Mouse (Mus musculus): Measurements from ENCODE around the gene Oxt. TPM values are rescaled to one million over a fixed set of nuclear protein-coding genes. Genes with fewer than 3 reads are reported as not detected.
"Not testable (repeated sequence)": the region's sequence is repeated elsewhere in the genome, so short reads cannot be mapped to it uniquely, and the experiment has no call there.

Oxt gene
- polyA plus RNA-seq, 1 experiment from 2014 or later: not detected

GRCm38 (mm10) chr2:130557462-130557861, 18.5 kb upstream of the Oxt start:
- no peaks in the 10 kb centered on the region for H3K9me3 ChIP-seq
- H3K27me3 ChIP-seq (replicated peaks): no peaks in the 10 kb centered on the region
- no peak overlapping the region for H3K4me3 ChIP-seq
- WGBS: 95% methylated on average over 2 of the region's 2 CpGs
- H3K4me1 ChIP-seq: peaks cover under 1% of the 10 kb centered on the region; the same call in 1 of the 2 replicates
- no peak overlapping the region for H3K4me2 ChIP-seq
- no peak overlapping the region for H3K9ac ChIP-seq
- ATAC-seq (ENCODE audit: extremely low read depth, insufficient number of reproducible peaks, low FRiP score, low TSS enrichment): no peak
- no peak overlapping the region for H3K27ac ChIP-seq (replicated peaks)
- H3K36me3 ChIP-seq: peaks cover 68% of the 10 kb centered on the region

GRCm38 (mm10) chr2:130558015-130558414, 18.0 kb upstream of the Oxt start:
- 64% methylated on average over 2 of the region's 2 CpGs for WGBS
- Histone ChIP-seq H3K36me3 (peaks cover 63% of the 10 kb centered on the region), H3K9ac (no peak overlapping the region), H3K9me3 (no peaks in the 10 kb centered on the region), H3K4me2 (no peak overlapping the region), H3K4me1 (peaks cover 6% of the 10 kb centered on the region), H3K4me3 (no peak overlapping the region), H3K27ac (replicated peaks) (no peak overlapping the region), H3K27me3 (replicated peaks) (no peaks in the 10 kb centered on the region)
- no peak for ATAC-seq (ENCODE audit: extremely low read depth, insufficient number of reproducible peaks, low FRiP score, low TSS enrichment)

GRCm38 (mm10) chr2:130563212-130564055, 12.5 kb upstream of the Oxt start, which contains the start of gene Mrps26:
Mrps26 (plus strand) TSS chr2:130563742.
- peak within 1 kb of the TSS; percentile 84 for H3K4me3 ChIP-seq
- peak within 1 kb of the TSS; percentile 95 for H3K9ac ChIP-seq
- peak; percentile 94 for ATAC-seq (ENCODE audit: extremely low read depth, insufficient number of reproducible peaks, low FRiP score, low TSS enrichment)
- no peaks in the 10 kb centered on the region for H3K27me3 ChIP-seq (replicated peaks)
- peaks cover 17% of the 10 kb centered on the region for H3K4me1 ChIP-seq
- peak within 1 kb of the TSS; percentile 83 for H3K27ac ChIP-seq (replicated peaks)
- peaks cover 34% of the 10 kb centered on the region for H3K36me3 ChIP-seq
- under 1% methylated on average over 61 of the region's 61 CpGs for WGBS
- no peaks in the 10 kb centered on the region for H3K9me3 ChIP-seq
- peak within 1 kb of the TSS; percentile 81 for H3K4me2 ChIP-seq

GRCm38 (mm10) chr2:130564063-130564462, 11.9 kb upstream of the Oxt start:
- peak overlapping the region; percentile 95 for H3K9ac ChIP-seq
- H3K36me3 ChIP-seq: peaks cover 31% of the 10 kb centered on the region
- H3K4me1 ChIP-seq: peaks cover 17% of the 10 kb centered on the region
- no peaks in the 10 kb centered on the region for H3K9me3 ChIP-seq
- WGBS: 0% methylated on average over 23 of the region's 23 CpGs
- H3K27me3 ChIP-seq (replicated peaks): no peaks in the 10 kb centered on the region
- H3K4me3 ChIP-seq: peak overlapping the region; percentile 84
- peak overlapping the region; percentile 68 for H3K27ac ChIP-seq (replicated peaks)
- H3K4me2 ChIP-seq: peak overlapping the region; percentile 81
- ATAC-seq (ENCODE audit: extremely low read depth, insufficient number of reproducible peaks, low FRiP score, low TSS enrichment): no peak

GRCm38 (mm10) chr2:130564983-130565382, 11.0 kb upstream of the Oxt start:
- H3K9me3 ChIP-seq: no peaks in the 10 kb centered on the region
- peaks cover 17% of the 10 kb centered on the region for H3K4me1 ChIP-seq
- peak overlapping the region; percentile 84 for H3K4me3 ChIP-seq
- H3K27ac ChIP-seq (replicated peaks): no peak overlapping the region
- no peaks in the 10 kb centered on the region for H3K27me3 ChIP-seq (replicated peaks)
- peak overlapping the region; percentile 81 for H3K4me2 ChIP-seq
- peak overlapping the region; percentile 95 for H3K9ac ChIP-seq
- ATAC-seq (ENCODE audit: extremely low read depth, insufficient number of reproducible peaks, low FRiP score, low TSS enrichment): no peak
- H3K36me3 ChIP-seq: peaks cover 26% of the 10 kb centered on the region
- 88% methylated on average over 8 of the region's 8 CpGs for WGBS

- Histone ChIP-seq H3K27me3 (replicated peaks) (peaks cover 8% of the 10 kb centered on the region), H3K27ac (replicated peaks) (no peak overlapping the region), H3K9me3 (no peaks in the 10 kb centered on the region), H3K4me3 (no peak overlapping the region), H3K4me2 (no peak overlapping the region), H3K9ac (no peak overlapping the region), H3K36me3 (peaks cover 24% of the 10 kb centered on the region), H3K4me1 (peaks cover 9% of the 10 kb centered on the region)
- ATAC-seq (ENCODE audit: extremely low read depth, insufficient number of reproducible peaks, low FRiP score, low TSS enrichment): no peak
- 75% methylated on average over 4 of the region's 4 CpGs for WGBS
Measured at GRCm38 (mm10) chr2:130568921-130569320, 7.1 kb upstream of the Oxt start.

- H3K4me1 ChIP-seq: peaks cover 1% of the 10 kb centered on the region
- no peak overlapping the region for H3K4me2 ChIP-seq
- no peak for ATAC-seq (ENCODE audit: extremely low read depth, insufficient number of reproducible peaks, low FRiP score, low TSS enrichment)
- peaks cover 18% of the 10 kb centered on the region for H3K27me3 ChIP-seq (replicated peaks)
- H3K27ac ChIP-seq (replicated peaks): no peak overlapping the region
- no peak overlapping the region for H3K9ac ChIP-seq
- H3K4me3 ChIP-seq: no peak overlapping the region
- no peaks in the 10 kb centered on the region for H3K9me3 ChIP-seq
- peaks cover 23% of the 10 kb centered on the region for H3K36me3 ChIP-seq
Measured at GRCm38 (mm10) chr2:130569926-130570325, 6.0 kb upstream of the Oxt start.

GRCm38 (mm10) chr2:130574960-130575359, 1.0 kb upstream of the Oxt start:
- ATAC-seq (ENCODE audit: extremely low read depth, insufficient number of reproducible peaks, low FRiP score, low TSS enrichment): no peak
- no peaks in the 10 kb centered on the region for H3K9me3 ChIP-seq
- H3K9ac ChIP-seq: no peak overlapping the region
- peaks cover 69% of the 10 kb centered on the region for H3K27me3 ChIP-seq (replicated peaks)
- H3K36me3 ChIP-seq: no peaks in the 10 kb centered on the region
- no peak overlapping the region for H3K27ac ChIP-seq (replicated peaks)
- H3K4me1 ChIP-seq: peaks cover 20% of the 10 kb centered on the region
- WGBS: 77% methylated on average over 5 of the region's 5 CpGs
- no peak overlapping the region for H3K4me2 ChIP-seq
- H3K4me3 ChIP-seq: no peak overlapping the region

- H3K4me2 ChIP-seq: peak overlapping the region; percentile 74
- WGBS: 2% methylated on average over 32 of the region's 32 CpGs
- peaks cover 36% of the 10 kb centered on the region for H3K4me1 ChIP-seq
- H3K36me3 ChIP-seq; H3K27ac ChIP-seq (replicated peaks); H3K9me3 ChIP-seq; ATAC-seq (ENCODE audit: extremely low read depth, insufficient number of reproducible peaks, low FRiP score, low TSS enrichment): not testable (repeated sequence)
- H3K27me3 ChIP-seq (replicated peaks): peaks cover 85% of the 10 kb centered on the region
- H3K4me3 ChIP-seq: peak overlapping the region; percentile 50
- peak overlapping the region; percentile 70 for H3K9ac ChIP-seq
Measured at GRCm38 (mm10) chr2:130576564-130576963, 591 bp downstream of the Oxt start.

GRCm38 (mm10) chr2:130577021-130577420, 1.0 kb downstream of the Oxt start:
- Histone ChIP-seq H3K36me3 (no peaks in the 10 kb centered on the region), H3K4me1 (peaks cover 36% of the 10 kb centered on the region), H3K4me2 (peak overlapping the region; percentile 74), H3K9ac (peak overlapping the region; percentile 70), H3K9me3 (no peaks in the 10 kb centered on the region), H3K4me3 (peak overlapping the region; percentile 50), H3K27me3 (replicated peaks) (peaks cover 89% of the 10 kb centered on the region), H3K27ac (replicated peaks) (no peak overlapping the region)
- no peak for ATAC-seq (ENCODE audit: extremely low read depth, insufficient number of reproducible peaks, low FRiP score, low TSS enrichment)
- WGBS: 6% methylated on average over 9 of the region's 9 CpGs

- WGBS: 7% methylated on average over 12 of the region's 12 CpGs
Measured at GRCm38 (mm10) chr2:130577632-130578031, 1.7 kb downstream of the Oxt start.

GRCm38 (mm10) chr2:130578148-130578547, 2.2 kb downstream of the Oxt start:
- Histone ChIP-seq H3K36me3 (no peaks in the 10 kb centered on the region), H3K9me3 (no peaks in the 10 kb centered on the region), H3K4me1 (peaks cover 46% of the 10 kb centered on the region), H3K4me2 (no peak overlapping the region), H3K27ac (replicated peaks) (no peak overlapping the region), H3K4me3 (no peak overlapping the region), H3K9ac (no peak overlapping the region), H3K27me3 (replicated peaks) (peaks cover 100% of the 10 kb centered on the region)
- WGBS: 8% methylated on average over 11 of the region's 11 CpGs
- ATAC-seq (ENCODE audit: extremely low read depth, insufficient number of reproducible peaks, low FRiP score, low TSS enrichment): no peak

More at GRCm38 (mm10) chr2:130577632-130578031, 1.7 kb downstream of the Oxt start:
- H3K4me1 ChIP-seq: peaks cover 42% of the 10 kb centered on the region
- H3K4me3 ChIP-seq: peak overlapping the region; percentile 50; the same call in 1 of the 2 replicates
- no peaks in the 10 kb centered on the region for H3K36me3 ChIP-seq
- ATAC-seq (ENCODE audit: extremely low read depth, insufficient number of reproducible peaks, low FRiP score, low TSS enrichment): no peak
- peak overlapping the region; percentile 35 for H3K4me2 ChIP-seq
- H3K9ac ChIP-seq: 0 out of 2 replicates have a peak overlapping the region, but pooled peaks have one; percentile 7
- H3K27me3 ChIP-seq (replicated peaks): peaks cover 96% of the 10 kb centered on the region
- no peak overlapping the region for H3K27ac ChIP-seq (replicated peaks)
- no peaks in the 10 kb centered on the region for H3K9me3 ChIP-seq

Data from heart, embryonic 13.5 days (tissue).